Mouse (Mus musculus) midbrain, embryonic 15.5 days (tissue): ENCODE measurements around the gene Ndufs8. TPM values are rescaled to one million over a fixed set of nuclear protein-coding genes. Genes with fewer than 3 reads are reported as not detected.
A peak's percentile ranks its signal among the peaks of the same experiment; 100 is the strongest.
"Not testable (repeated sequence)": the region's sequence is repeated elsewhere in the genome, so short reads cannot be mapped to it uniquely, and the experiment has no call there.

Source experiments
- ATAC-seq: fragments of 200-750 bp; cut with Nextera tagmentation; replicated peaks from 2 replicates; pipeline ENCODE4 v1.8.0; 2017; ENCODE audit warnings: moderate TSS enrichment
- H3K27ac ChIP-seq: fragments of 300-500 bp; sonication (generic); 2 replicates; pipeline ENCODE4 v1.5.1; 2015; ENCODE audit warnings: mild to moderate bottlenecking, inconsistent platforms
- H3K27me3 ChIP-seq: fragments of 300-500 bp; sonication (generic); replicated peaks from 2 replicates; pipeline ENCODE4 v1.6.1; 2015; ENCODE audit warnings: inconsistent platforms
- H3K36me3 ChIP-seq: fragments of 300-500 bp; sonication (generic); replicated peaks from 2 replicates; pipeline ENCODE4 v1.6.1; 2015; ENCODE audit warnings: inconsistent platforms
- H3K4me1 ChIP-seq: fragments of 300-500 bp; sonication (generic); 2 replicates; pipeline ENCODE4 v1.6.1; 2015; ENCODE audit warnings: inconsistent platforms
- H3K4me2 ChIP-seq: fragments of 300-500 bp; sonication (generic); 2 replicates; pipeline ENCODE4 v1.6.1; 2015; ENCODE audit warnings: inconsistent platforms, mild to moderate bottlenecking, moderate library complexity
- H3K4me3 ChIP-seq: fragments of 300-500 bp; sonication (generic); 2 replicates; pipeline ENCODE4 v1.5.1; 2015; ENCODE audit warnings: mild to moderate bottlenecking, inconsistent platforms
- H3K9ac ChIP-seq: fragments of 300-500 bp; sonication (generic); 2 replicates; pipeline ENCODE4 v1.6.1; 2015; ENCODE audit warnings: mild to moderate bottlenecking, inconsistent platforms
- H3K9me3 ChIP-seq: fragments of 300-500 bp; sonication (generic); 2 replicates; pipeline ENCODE4 v1.6.1; 2016; ENCODE audit warnings: inconsistent platforms
- WGBS: fragments of 180-500 bp; shearing (Covaris S2); methylation state at CpG from one replicate; pipeline ENCODE4 v1.1.7; 2015; ENCODE audit warnings: mixed read lengths; 5-methylcytosine and 5-hydroxymethylcytosine counted together
- polyA plus RNA-seq: library from polyadenylated mRNA; unstranded; fragments of >200 nt; fragmentation: Nextera tagmentation; extraction: Ambion mirVana; gene quantifications from 2 replicates; pipeline ENCODE4 v1.2.1, GENCODE M21; 2015

Ndufs8 gene
- 246 and 258 TPM in 2 replicates for polyA plus RNA-seq

GRCm38 (mm10) chr19:3912337-3913204, at the start of gene Ndufs8:
Ndufs8 (minus strand) TSS chr19:3912774.
- no peaks in the 10 kb centered on the region for H3K27me3 ChIP-seq
- peak; percentile 98 for ATAC-seq
- peak within 1 kb of the TSS; percentile 81 for H3K27ac ChIP-seq
- H3K4me1 ChIP-seq: peaks cover 23% of the 10 kb centered on the region
- H3K36me3 ChIP-seq: peaks cover 3% of the 10 kb centered on the region; the same call in 1 of the 2 replicates
- WGBS: under 1% methylated on average over 43 of the region's 43 CpGs
- peak within 1 kb of the TSS; percentile 70 for H3K4me2 ChIP-seq
- peak within 1 kb of the TSS; percentile 57 for H3K4me3 ChIP-seq
- peak within 1 kb of the TSS; percentile 51 for H3K9ac ChIP-seq
- no peaks in the 10 kb centered on the region for H3K9me3 ChIP-seq

GRCm38 (mm10) chr19:3961805-3962204, 49.2 kb upstream of the Ndufs8 start:
- H3K4me1 ChIP-seq, H3K9ac ChIP-seq, H3K36me3 ChIP-seq, H3K4me3 ChIP-seq, ATAC-seq, H3K4me2 ChIP-seq, H3K27ac ChIP-seq, H3K27me3 ChIP-seq, H3K9me3 ChIP-seq: not testable (repeated sequence)
- 74% methylated on average over 6 of the region's 6 CpGs for WGBS

GRCm38 (mm10) chr19:3960211-3960610, 47.6 kb upstream of the Ndufs8 start:
- Histone ChIP-seq H3K4me3 (no peak overlapping the region), H3K27me3 (no peaks in the 10 kb centered on the region), H3K36me3 (no peaks in the 10 kb centered on the region), H3K27ac (no peak overlapping the region), H3K4me1 (no peaks in the 10 kb centered on the region), H3K9ac (no peak overlapping the region), H3K9me3 (no peaks in the 10 kb centered on the region), H3K4me2 (no peak overlapping the region)
- ATAC-seq: no peak
- 85% methylated on average over 5 of the region's 5 CpGs for WGBS

DNA sequence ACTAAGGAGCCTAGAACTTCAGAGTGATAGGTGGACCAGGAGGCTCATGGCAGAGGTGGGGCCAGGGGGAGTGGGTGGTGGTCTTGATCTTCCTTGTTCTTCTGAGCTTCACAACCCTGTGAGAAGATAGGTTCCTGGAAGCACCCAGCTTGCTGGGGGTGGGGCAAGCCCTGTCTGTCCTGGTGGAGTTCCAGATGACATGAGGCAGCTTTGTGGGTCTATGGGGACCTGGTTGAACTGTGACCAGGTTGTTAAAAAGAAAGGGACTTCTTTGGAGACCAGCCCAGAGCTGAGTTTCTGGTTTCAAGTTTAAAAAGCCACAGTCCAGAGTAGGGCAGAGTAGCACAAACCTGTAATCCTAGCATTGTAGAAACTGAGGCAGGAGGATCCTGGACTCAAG, 46.5 kb upstream of the Ndufs8 start:
- no peaks in the 10 kb centered on the region for H3K27me3 ChIP-seq
- H3K27ac ChIP-seq: no peak overlapping the region
- H3K4me2 ChIP-seq: no peak overlapping the region
- no peak overlapping the region for H3K4me3 ChIP-seq
- no peaks in the 10 kb centered on the region for H3K4me1 ChIP-seq
- no peak overlapping the region for H3K9ac ChIP-seq
- H3K36me3 ChIP-seq: no peaks in the 10 kb centered on the region
- no peaks in the 10 kb centered on the region for H3K9me3 ChIP-seq
- no peak for ATAC-seq

DNA sequence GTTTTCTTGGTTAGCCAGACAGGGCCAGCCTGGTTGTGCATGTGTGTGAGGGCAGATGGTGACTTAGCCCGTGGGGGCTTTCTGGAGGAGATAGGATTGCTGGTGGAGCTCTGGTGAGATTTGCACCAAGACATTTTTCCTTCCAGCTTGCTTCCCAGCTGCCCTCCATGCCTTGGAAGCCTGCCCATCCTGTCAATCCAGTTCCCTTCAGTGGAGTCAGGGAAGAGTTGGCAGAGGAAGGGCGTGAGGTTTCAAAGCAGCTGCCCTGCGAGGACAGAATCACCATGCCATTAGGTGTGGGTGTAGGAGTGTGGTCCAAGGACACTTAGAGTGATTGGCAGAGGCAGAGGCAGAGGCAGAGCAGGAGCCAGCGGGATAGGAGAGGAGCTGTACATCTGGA, 45.9 kb upstream of the Ndufs8 start, which contains the start of gene Aldh3b3:
Gene Aldh3b3 (plus strand): TSS at position 176 of the 400 bp plus-strand sequence.
- Histone ChIP-seq H3K4me2 (no peak within 1 kb of the TSS), H3K9ac (no peak within 1 kb of the TSS), H3K27ac (no peak within 1 kb of the TSS), H3K9me3 (no peaks in the 10 kb centered on the region), H3K4me3 (no peak within 1 kb of the TSS), H3K27me3 (no peaks in the 10 kb centered on the region), H3K4me1 (no peaks in the 10 kb centered on the region), H3K36me3 (no peaks in the 10 kb centered on the region)
- WGBS: 81% methylated on average over 4 of the region's 4 CpGs
- no peak for ATAC-seq

DNA sequence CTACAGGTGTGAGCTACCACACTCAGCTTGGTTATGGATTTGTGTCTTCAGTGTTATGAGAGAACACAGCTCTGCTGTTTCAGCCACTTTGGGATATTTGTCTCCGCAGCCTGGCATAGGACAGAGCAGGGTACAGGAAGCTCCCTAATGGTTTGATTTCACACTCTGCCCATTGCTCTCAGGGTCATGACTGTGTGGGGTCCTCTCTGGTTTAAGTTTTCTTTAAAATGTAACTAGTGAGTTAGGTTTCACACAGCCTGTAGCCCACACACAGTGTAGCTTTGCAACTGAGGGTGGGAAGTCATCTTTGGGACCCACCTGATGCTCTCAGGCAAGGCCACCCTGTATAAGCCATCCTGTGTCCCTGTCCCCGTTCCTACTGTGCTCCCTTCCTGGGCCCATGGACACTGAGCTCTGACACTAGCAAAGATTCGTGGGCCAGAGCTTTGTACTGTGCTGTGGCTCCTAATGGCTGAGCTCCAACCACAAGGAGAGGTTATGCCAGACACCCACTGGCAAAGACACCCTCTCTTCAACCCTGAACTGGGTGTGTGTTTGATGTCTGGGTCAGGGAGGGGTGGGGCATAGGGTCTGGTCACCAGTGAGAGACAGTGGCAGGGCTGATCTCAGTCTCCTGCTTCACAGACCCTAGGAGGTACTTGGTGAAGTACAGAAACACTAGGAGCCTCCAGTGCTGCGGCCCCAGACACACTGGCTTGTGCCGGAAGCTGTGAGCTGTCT, 44.9 kb upstream of the Ndufs8 start:
- WGBS: 74% methylated on average over 5 of the region's 5 CpGs
- H3K27ac ChIP-seq, ATAC-seq, H3K27me3 ChIP-seq, H3K4me2 ChIP-seq, H3K4me3 ChIP-seq, H3K9me3 ChIP-seq, H3K4me1 ChIP-seq, H3K36me3 ChIP-seq, H3K9ac ChIP-seq: not testable (repeated sequence)

- no peak overlapping the region for H3K4me2 ChIP-seq
- H3K4me3 ChIP-seq: no peak overlapping the region
- 58% methylated on average over 4 of the region's 4 CpGs for WGBS
- no peak overlapping the region for H3K9ac ChIP-seq
- no peaks in the 10 kb centered on the region for H3K4me1 ChIP-seq
- H3K27ac ChIP-seq: no peak overlapping the region
- H3K9me3 ChIP-seq: no peaks in the 10 kb centered on the region
- H3K36me3 ChIP-seq: no peaks in the 10 kb centered on the region
- no peak for ATAC-seq
- no peaks in the 10 kb centered on the region for H3K27me3 ChIP-seq
Observed at GRCm38 (mm10) chr19:3955804-3956203, 43.2 kb upstream of the Ndufs8 start.

DNA sequence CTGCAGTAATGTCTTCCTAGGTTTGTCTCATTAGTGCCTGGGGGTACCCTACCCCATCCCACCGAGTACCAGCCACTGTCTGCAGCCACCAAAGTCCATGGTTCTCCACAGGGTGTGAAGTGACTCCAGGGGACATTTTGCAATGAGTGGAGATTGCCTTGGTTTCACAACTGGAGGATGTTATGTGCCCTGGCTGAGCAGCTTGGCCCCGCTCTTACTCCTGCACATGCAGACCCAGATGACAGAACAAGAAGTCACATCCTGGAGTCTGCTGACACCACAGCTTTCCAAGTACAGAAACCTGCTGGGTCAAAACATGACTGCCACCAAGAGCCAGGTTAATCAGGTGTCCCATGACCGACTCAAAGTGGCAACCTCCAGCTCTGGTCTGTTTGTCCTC, 42.5 kb upstream of the Ndufs8 start:
- Histone ChIP-seq H3K4me1 (no peaks in the 10 kb centered on the region), H3K9ac (no peak overlapping the region), H3K4me3 (no peak overlapping the region), H3K9me3 (no peaks in the 10 kb centered on the region), H3K27ac (no peak overlapping the region), H3K4me2 (no peak overlapping the region), H3K27me3 (no peaks in the 10 kb centered on the region), H3K36me3 (no peaks in the 10 kb centered on the region)
- ATAC-seq: no peak
- WGBS: 81% methylated on average over 3 of the region's 3 CpGs

- H3K4me2 ChIP-seq: no peak overlapping the region
- H3K4me1 ChIP-seq: no peaks in the 10 kb centered on the region
- H3K27me3 ChIP-seq: no peaks in the 10 kb centered on the region
- H3K9ac ChIP-seq: no peak overlapping the region
- no peaks in the 10 kb centered on the region for H3K36me3 ChIP-seq
- WGBS: 36% methylated on average over 1 of the region's 1 CpGs
- no peak overlapping the region for H3K27ac ChIP-seq
- H3K4me3 ChIP-seq: no peak overlapping the region
- ATAC-seq: no peak
- H3K9me3 ChIP-seq: no peaks in the 10 kb centered on the region
Observed at GRCm38 (mm10) chr19:3952099-3952498, 39.5 kb upstream of the Ndufs8 start.

GRCm38 (mm10) chr19:3951461-3951860, 38.9 kb upstream of the Ndufs8 start:
- no peak overlapping the region for H3K4me3 ChIP-seq
- no peaks in the 10 kb centered on the region for H3K36me3 ChIP-seq
- H3K4me2 ChIP-seq: no peak overlapping the region
- H3K27ac ChIP-seq: no peak overlapping the region
- ATAC-seq: no peak
- H3K27me3 ChIP-seq: no peaks in the 10 kb centered on the region
- H3K9me3 ChIP-seq: no peaks in the 10 kb centered on the region
- no peak overlapping the region for H3K9ac ChIP-seq
- no peaks in the 10 kb centered on the region for H3K4me1 ChIP-seq

- Histone ChIP-seq H3K9me3 (no peaks in the 10 kb centered on the region), H3K36me3 (no peaks in the 10 kb centered on the region), H3K9ac (no peak overlapping the region), H3K4me1 (no peaks in the 10 kb centered on the region), H3K4me3 (no peak overlapping the region), H3K27ac (no peak overlapping the region), H3K4me2 (no peak overlapping the region), H3K27me3 (no peaks in the 10 kb centered on the region)
- no peak for ATAC-seq
- WGBS: 88% methylated on average over 3 of the region's 3 CpGs
Observed at GRCm38 (mm10) chr19:3950331-3950730, 37.8 kb upstream of the Ndufs8 start.

GRCm38 (mm10) chr19:3948546-3948945, 36.0 kb upstream of the Ndufs8 start:
- Histone ChIP-seq H3K4me1 (no peaks in the 10 kb centered on the region), H3K4me2 (no peak overlapping the region), H3K27ac (no peak overlapping the region), H3K9me3 (no peaks in the 10 kb centered on the region), H3K4me3 (no peak overlapping the region), H3K9ac (no peak overlapping the region), H3K36me3 (no peaks in the 10 kb centered on the region), H3K27me3 (0 out of 2 replicates have a peak, but pooled peaks cover 3% of the 10 kb centered on the region)
- ATAC-seq: no peak
- 75% methylated on average over 14 of the region's 14 CpGs for WGBS
